Mouse (Mus musculus) testis, adult 2 months (tissue): ENCODE measurements around the gene Hist1h4a. TPM values are rescaled to one million over a fixed set of nuclear protein-coding genes. Genes with fewer than 3 reads are reported as not detected.
A peak's percentile ranks its signal among the peaks of the same experiment; 100 is the strongest.

Source experiments
- H3K27ac ChIP-seq: fragments of 200-500 bp; 2 replicates; pipeline ENCODE4 v1.5.1; 2012; ENCODE audit warnings: low read depth, low read length; ENCODE audit not compliant: control insufficient read depth, insufficient read depth
- H3K27me3 ChIP-seq: fragments of 200-500 bp; 2 replicates; pipeline ENCODE4 v1.6.1; 2012; ENCODE audit warnings: mild to moderate bottlenecking, low read length, moderate library complexity; ENCODE audit not compliant: control insufficient read depth, insufficient read depth
- H3K36me3 ChIP-seq: fragments of 200-500 bp; 2 replicates; pipeline ENCODE4 v1.6.1; 2012; ENCODE audit warnings: mild to moderate bottlenecking, low read length; ENCODE audit not compliant: control insufficient read depth, insufficient read depth
- H3K4me1 ChIP-seq: fragments of 200-500 bp; 2 replicates; pipeline ENCODE4 v1.6.1; 2012; ENCODE audit warnings: low read length; ENCODE audit not compliant: control insufficient read depth, insufficient read depth
- H3K4me3 ChIP-seq: fragments of 200-500 bp; 2 replicates; pipeline ENCODE4 v1.5.1; 2012; ENCODE audit warnings: low read depth, mild to moderate bottlenecking, low read length, moderate library complexity, mixed read lengths; ENCODE audit not compliant: control insufficient read depth
- CTCF ChIP-seq: fragments of 200-500 bp; IDR thresholded peaks from 2 replicates; pipeline ENCODE4 v1.5.1; 2012; ENCODE audit warnings: low read depth, mild to moderate bottlenecking, inconsistent platforms, low read length, moderate library complexity; ENCODE audit not compliant: control insufficient read depth, insufficient read depth, insufficient replicate concordance
- POLR2A ChIP-seq: fragments of 200-500 bp; IDR thresholded peaks from 2 replicates; pipeline ENCODE4 v1.6.1; 2012; ENCODE audit warnings: low read depth, mild to moderate bottlenecking, inconsistent platforms, low read length, moderate library complexity; ENCODE audit not compliant: control insufficient read depth
- polyA plus RNA-seq: library from polyadenylated mRNA; depleted of rRNA; stranded (reverse); fragments of >200 nt; gene quantifications from 2 replicates; pipeline ENCODE4 v1.2.3, GENCODE M21; 2012

Hist1h4a gene
- polyA plus RNA-seq, 1 experiment: 83.8 TPM

- Histone ChIP-seq H3K27ac (peak overlapping the region; percentile 90), H3K4me1 (peaks cover 7% of the 10 kb centered on the region), H3K27me3 (no peaks in the 10 kb centered on the region), H3K36me3 (no peaks in the 10 kb centered on the region), H3K4me3 (peak overlapping the region; percentile 83)
- TF ChIP-seq POLR2A (peak; percentile 75), CTCF (no peak)
Observed at GRCm38 (mm10) chr13:23739069-23739921, 21.7 kb downstream of the Hist1h4a start.

GRCm38 (mm10) chr13:23738677-23739068, 22.4 kb downstream of the Hist1h4a start, which contains the start of gene Hist1h1c:
Gene Hist1h1c, plus strand, starts transcription at chr13:23738808.
- H3K4me1 ChIP-seq: peaks cover 7% of the 10 kb centered on the region
- no peaks in the 10 kb centered on the region for H3K27me3 ChIP-seq
- no peaks in the 10 kb centered on the region for H3K36me3 ChIP-seq
- peak within 1 kb of the TSS; percentile 90 for H3K27ac ChIP-seq
- TF ChIP-seq POLR2A (peak; percentile 96), CTCF (no peak)
- H3K4me3 ChIP-seq: peak within 1 kb of the TSS; percentile 62

GRCm38 (mm10) chr13:23738041-23738440, 23.0 kb downstream of the Hist1h4a start:
- Histone ChIP-seq H3K36me3 (no peaks in the 10 kb centered on the region), H3K4me3 (no peak overlapping the region), H3K27me3 (no peaks in the 10 kb centered on the region), H3K27ac (peak overlapping the region; percentile 90), H3K4me1 (peaks cover 7% of the 10 kb centered on the region)
- TF ChIP-seq POLR2A (no peak), CTCF (no peak)

GRCm38 (mm10) chr13:23737091-23737490, 23.9 kb downstream of the Hist1h4a start:
- no peak overlapping the region for H3K4me3 ChIP-seq
- H3K4me1 ChIP-seq: peaks cover 7% of the 10 kb centered on the region
- TF ChIP-seq POLR2A: no peak
- H3K27me3 ChIP-seq: no peaks in the 10 kb centered on the region
- H3K36me3 ChIP-seq: no peaks in the 10 kb centered on the region
- no peak overlapping the region for H3K27ac ChIP-seq

GRCm38 (mm10) chr13:23732156-23732804, 28.8 kb downstream of the Hist1h4a start:
- Histone ChIP-seq H3K4me3 (no peak overlapping the region), H3K27ac (no peak overlapping the region), H3K36me3 (no peaks in the 10 kb centered on the region), H3K27me3 (no peaks in the 10 kb centered on the region), H3K4me1 (peaks cover 3% of the 10 kb centered on the region; the same call in 1 of the 2 replicates)
- no peak for TF ChIP-seq CTCF
- TF ChIP-seq POLR2A: no peak

GRCm38 (mm10) chr13:23730479-23730878, 30.6 kb downstream of the Hist1h4a start:
- no peak overlapping the region for H3K27ac ChIP-seq
- TF ChIP-seq CTCF (no peak), POLR2A (no peak)
- H3K27me3 ChIP-seq: no peaks in the 10 kb centered on the region
- no peak overlapping the region for H3K4me3 ChIP-seq
- H3K36me3 ChIP-seq: no peaks in the 10 kb centered on the region
- H3K4me1 ChIP-seq: peaks cover 3% of the 10 kb centered on the region; the same call in 1 of the 2 replicates

- TF ChIP-seq POLR2A (no peak), CTCF (no peak)
- no peaks in the 10 kb centered on the region for H3K36me3 ChIP-seq
- no peak overlapping the region for H3K27ac ChIP-seq
- no peaks in the 10 kb centered on the region for H3K27me3 ChIP-seq
- peaks cover 3% of the 10 kb centered on the region; the same call in 1 of the 2 replicates for H3K4me1 ChIP-seq
- H3K4me3 ChIP-seq: no peak overlapping the region
Observed at GRCm38 (mm10) chr13:23729706-23730105, 31.3 kb downstream of the Hist1h4a start.
